Mouse (Mus musculus) liver, adult 2 months (tissue): ENCODE data around the gene Kdm5b. TPM values are rescaled to one million over a fixed set of nuclear protein-coding genes. Genes with fewer than 3 reads are reported as not detected.
"Not testable (repeated sequence)": the region's sequence is repeated elsewhere in the genome, so short reads cannot be mapped to it uniquely, and the experiment has no call there.

Experiments used
- DNase-seq: peaks from one replicate; pipeline ENCODE4 v3.0.0-alpha.2; 2011; ENCODE audit warnings: low read depth, low spot score; ENCODE audit errors: extremely low read depth
- H3K27ac ChIP-seq: fragments of 200-500 bp; replicated peaks from 2 replicates; pipeline ENCODE4 v1.5.1; 2012; ENCODE audit warnings: low read depth, mild to moderate bottlenecking, control low read depth, inconsistent platforms, low read length; ENCODE audit not compliant: insufficient read depth
- H3K27me3 ChIP-seq: fragments of 200-500 bp; 2 replicates; pipeline ENCODE4 v1.6.1; 2012; ENCODE audit warnings: mild to moderate bottlenecking, moderate library complexity, low read length, inconsistent platforms; ENCODE audit not compliant: control insufficient read depth, insufficient read depth
- H3K36me3 ChIP-seq: fragments of 200-500 bp; 2 replicates; pipeline ENCODE4 v1.6.1; 2012; ENCODE audit warnings: low read length, inconsistent platforms; ENCODE audit not compliant: control insufficient read depth, insufficient read depth
- H3K4me1 ChIP-seq: fragments of 200-500 bp; 2 replicates; pipeline ENCODE4 v1.6.1; 2011; ENCODE audit warnings: low read length; ENCODE audit not compliant: control insufficient read depth, insufficient read depth
- H3K4me3 ChIP-seq: fragments of 200-500 bp; 2 replicates; pipeline ENCODE4 v1.5.1; 2011; ENCODE audit warnings: low read depth, mild to moderate bottlenecking, control low read depth, low read length, moderate library complexity; ENCODE audit not compliant: insufficient read depth
- H3K79me2 ChIP-seq: fragments of 200-500 bp; 2 replicates; pipeline ENCODE4 v1.6.1; 2012; ENCODE audit warnings: inconsistent platforms, mild to moderate bottlenecking, low read length, moderate library complexity; ENCODE audit not compliant: control insufficient read depth, insufficient read depth
- H3K9ac ChIP-seq: fragments of 200-500 bp; 2 replicates; pipeline ENCODE4 v1.6.1; 2012; ENCODE audit warnings: low read depth, mild to moderate bottlenecking, control low read depth, inconsistent platforms, low read length
- CTCF ChIP-seq: fragments of 200-500 bp; IDR thresholded peaks from 2 replicates; pipeline ENCODE4 v1.5.1; 2011; ENCODE audit warnings: low read depth, low read length, control low read depth
- POLR2A ChIP-seq: fragments of 200-500 bp; IDR thresholded peaks from 2 replicates; pipeline ENCODE4 v1.6.1; 2011; ENCODE audit warnings: low read length, control low read depth; ENCODE audit not compliant: insufficient read depth; ENCODE audit errors: extremely low read depth
- WGBS: fragments of 180-500 bp; shearing (Covaris S2); methylation state at CpG from one replicate; pipeline ENCODE4 v1.1.7; 2018; 5-methylcytosine and 5-hydroxymethylcytosine counted together
- polyA plus RNA-seq: library from polyadenylated mRNA; depleted of rRNA; stranded (reverse); fragments of >200 nt; gene quantifications from 2 replicates; pipeline ENCODE4 v1.2.3, GENCODE M21; 2012
- total RNA-seq: library from RNA; depleted of rRNA; stranded (reverse); fragments of >200 nt; gene quantifications from 2 replicates; pipeline ENCODE4 v1.2.3, GENCODE M21; 2014

Kdm5b gene
- total and polyA plus RNA-seq, 2 experiments: 6.8 to 9.2 TPM

GRCm38 (mm10) chr1:134516491-134517198, 43.3 kb upstream of the Kdm5b start:
- no peaks in the 10 kb centered on the region for H3K27me3 ChIP-seq
- H3K4me1 ChIP-seq: peaks cover 14% of the 10 kb centered on the region
- no peak for DNase-seq
- TF ChIP-seq CTCF: no peak
- no peak for TF ChIP-seq POLR2A
- no peak overlapping the region for H3K9ac ChIP-seq
- WGBS: 71% methylated on average over 4 of the region's 4 CpGs
- no peaks in the 10 kb centered on the region for H3K79me2 ChIP-seq
- H3K36me3 ChIP-seq: no peaks in the 10 kb centered on the region
- H3K4me3 ChIP-seq: no peak overlapping the region
- no peak overlapping the region for H3K27ac ChIP-seq

- peaks cover 14% of the 10 kb centered on the region for H3K4me1 ChIP-seq
- not testable (repeated sequence) for H3K9ac ChIP-seq, H3K27ac ChIP-seq, DNase-seq, H3K79me2 ChIP-seq, H3K4me3 ChIP-seq, H3K36me3 ChIP-seq, H3K27me3 ChIP-seq
- 88% methylated on average over 14 of the region's 14 CpGs for WGBS
These were observed 42.1 kb upstream of the Kdm5b start for GRCm38 (mm10) chr1:134517841-134518240.

GRCm38 (mm10) chr1:134518677-134519076, 41.3 kb upstream of the Kdm5b start:
- peak; percentile 93 for DNase-seq
- H3K4me1 ChIP-seq: peaks cover 11% of the 10 kb centered on the region
- no peak overlapping the region for H3K9ac ChIP-seq
- TF ChIP-seq POLR2A (no peak), CTCF (peak; percentile 87)
- H3K27ac ChIP-seq: peak overlapping the region; percentile 43
- no peaks in the 10 kb centered on the region for H3K27me3 ChIP-seq
- 2% methylated on average over 7 of the region's 7 CpGs for WGBS
- no peaks in the 10 kb centered on the region for H3K79me2 ChIP-seq
- no peaks in the 10 kb centered on the region for H3K36me3 ChIP-seq
- H3K4me3 ChIP-seq: no peak overlapping the region

GRCm38 (mm10) chr1:134519201-134519600, 40.8 kb upstream of the Kdm5b start:
- Histone ChIP-seq H3K4me1 (peaks cover 11% of the 10 kb centered on the region), H3K27ac (peak overlapping the region; percentile 43)
- not testable (repeated sequence) for DNase-seq, H3K79me2 ChIP-seq, H3K4me3 ChIP-seq, H3K27me3 ChIP-seq, H3K9ac ChIP-seq, H3K36me3 ChIP-seq
- WGBS: 91% methylated on average over 5 of the region's 5 CpGs

GRCm38 (mm10) chr1:134520001-134520721, 39.8 kb upstream of the Kdm5b start:
- 31% methylated on average over 8 of the region's 8 CpGs for WGBS
- H3K27ac ChIP-seq: peak overlapping the region; percentile 52
- H3K9ac ChIP-seq: no peak overlapping the region
- TF ChIP-seq CTCF (no peak), POLR2A (no peak)
- H3K4me3 ChIP-seq: no peak overlapping the region
- H3K27me3 ChIP-seq: no peaks in the 10 kb centered on the region
- peak; percentile 92 for DNase-seq
- peaks cover 11% of the 10 kb centered on the region for H3K4me1 ChIP-seq
- H3K36me3 ChIP-seq: no peaks in the 10 kb centered on the region
- H3K79me2 ChIP-seq: no peaks in the 10 kb centered on the region

GRCm38 (mm10) chr1:134521163-134521562, 38.8 kb upstream of the Kdm5b start:
- Histone ChIP-seq H3K79me2 (no peaks in the 10 kb centered on the region), H3K4me1 (peaks cover 11% of the 10 kb centered on the region), H3K27ac (no peak overlapping the region), H3K27me3 (no peaks in the 10 kb centered on the region), H3K9ac (no peak overlapping the region), H3K36me3 (no peaks in the 10 kb centered on the region), H3K4me3 (no peak overlapping the region)
- WGBS: 89% methylated on average over 7 of the region's 7 CpGs
- TF ChIP-seq POLR2A (no peak), CTCF (no peak)
- no peak for DNase-seq
